Mouse (Mus musculus): ENCODE results near the gene Dlx4. TPM values are rescaled to one million over a fixed set of nuclear protein-coding genes. Genes with fewer than 3 reads are reported as not detected.
A peak's percentile ranks its signal among the peaks of the same experiment; 100 is the strongest.

Dlx4 gene
- polyA plus RNA-seq, 1 experiment from 2014 or later = 0.26 TPM

GRCm38 (mm10) chr11:95110081-95110480 is 36.0 kb downstream of the Dlx4 start:
- Histone ChIP-seq H3K9me3 (no peaks in the 10 kb centered on the region), H3K27me3 (ENCODE audit: poor library complexity, severe bottlenecking) (peaks cover 18% of the 10 kb centered on the region), H3K36me3 (replicated peaks) (no peaks in the 10 kb centered on the region), H3K27ac (no peak overlapping the region), H3K4me1 (peaks cover 16% of the 10 kb centered on the region), H3K4me3 (no peak overlapping the region)
- no peak for DNase-seq (ENCODE audit: extremely low spot score, low spot score)
- 93% methylated on average over 7 of the region's 7 CpGs for WGBS

- no peak overlapping the region for H3K4me3 ChIP-seq
- H3K36me3 ChIP-seq (replicated peaks) = no peaks in the 10 kb centered on the region
- DNase-seq (ENCODE audit: extremely low spot score, low spot score) = no peak
- peaks cover 27% of the 10 kb centered on the region for H3K4me1 ChIP-seq
- peaks cover 18% of the 10 kb centered on the region for H3K27me3 ChIP-seq (ENCODE audit: poor library complexity, severe bottlenecking)
- WGBS = 86% methylated on average over 2 of the region's 2 CpGs
- no peaks in the 10 kb centered on the region for H3K9me3 ChIP-seq
- H3K27ac ChIP-seq = no peak overlapping the region
Measured at GRCm38 (mm10) chr11:95109000-95109399, 37.1 kb downstream of the Dlx4 start.

GRCm38 (mm10) chr11:95106440-95107236 is 39.4 kb downstream of the Dlx4 start:
- peaks cover 33% of the 10 kb centered on the region for H3K4me1 ChIP-seq
- 0 out of 2 replicates have a peak overlapping the region, but pooled peaks have one; percentile 75 for H3K27ac ChIP-seq
- peaks cover 13% of the 10 kb centered on the region for H3K27me3 ChIP-seq (ENCODE audit: poor library complexity, severe bottlenecking)
- 0 out of 2 replicates have a peak overlapping the region, but pooled peaks have one; percentile 4 for H3K4me3 ChIP-seq
- no peaks in the 10 kb centered on the region for H3K9me3 ChIP-seq
- no peaks in the 10 kb centered on the region for H3K36me3 ChIP-seq (replicated peaks)
- DNase-seq (ENCODE audit: extremely low spot score, low spot score) = peak; percentile 83
- WGBS = 36% methylated on average over 23 of the region's 23 CpGs

GRCm38 (mm10) chr11:95105274-95105874 is 40.7 kb downstream of the Dlx4 start:
- Histone ChIP-seq H3K27ac (peak overlapping the region; percentile 75), H3K27me3 (ENCODE audit: poor library complexity, severe bottlenecking) (peaks cover 13% of the 10 kb centered on the region), H3K4me1 (peaks cover 46% of the 10 kb centered on the region), H3K9me3 (no peaks in the 10 kb centered on the region), H3K36me3 (replicated peaks) (no peaks in the 10 kb centered on the region), H3K4me3 (peak overlapping the region; percentile 40)
- 4% methylated on average over 25 of the region's 25 CpGs for WGBS
- DNase-seq (ENCODE audit: extremely low spot score, low spot score) = no peak

GRCm38 (mm10) chr11:95104266-95104665 is 41.8 kb downstream of the Dlx4 start:
- H3K27ac ChIP-seq = no peak overlapping the region
- peaks cover 13% of the 10 kb centered on the region for H3K27me3 ChIP-seq (ENCODE audit: poor library complexity, severe bottlenecking)
- no peaks in the 10 kb centered on the region for H3K9me3 ChIP-seq
- no peaks in the 10 kb centered on the region for H3K36me3 ChIP-seq (replicated peaks)
- no peak overlapping the region for H3K4me3 ChIP-seq
- 71% methylated on average over 6 of the region's 6 CpGs for WGBS
- no peak for DNase-seq (ENCODE audit: extremely low spot score, low spot score)
- H3K4me1 ChIP-seq = peaks cover 49% of the 10 kb centered on the region

- H3K4me3 ChIP-seq = no peak overlapping the region
- no peak for DNase-seq (ENCODE audit: extremely low spot score, low spot score)
- H3K27ac ChIP-seq = no peak overlapping the region
- peaks cover 50% of the 10 kb centered on the region for H3K4me1 ChIP-seq
- no peaks in the 10 kb centered on the region for H3K36me3 ChIP-seq (replicated peaks)
- peaks cover 13% of the 10 kb centered on the region for H3K27me3 ChIP-seq (ENCODE audit: poor library complexity, severe bottlenecking)
- WGBS = 96% methylated on average over 19 of the region's 19 CpGs
- H3K9me3 ChIP-seq = no peaks in the 10 kb centered on the region
Measured at GRCm38 (mm10) chr11:95102161-95102904, 43.7 kb downstream of the Dlx4 start.

GRCm38 (mm10) chr11:95101071-95101788 is 44.8 kb downstream of the Dlx4 start:
- WGBS = 39% methylated on average over 16 of the region's 16 CpGs
- H3K4me1 ChIP-seq = peaks cover 56% of the 10 kb centered on the region
- no peak overlapping the region for H3K4me3 ChIP-seq
- H3K36me3 ChIP-seq (replicated peaks) = no peaks in the 10 kb centered on the region
- DNase-seq (ENCODE audit: extremely low spot score, low spot score) = no peak
- peaks cover 9% of the 10 kb centered on the region for H3K27me3 ChIP-seq (ENCODE audit: poor library complexity, severe bottlenecking)
- H3K27ac ChIP-seq = peak overlapping the region; percentile 40; the same call in 1 of the 2 replicates
- no peaks in the 10 kb centered on the region for H3K9me3 ChIP-seq

GRCm38 (mm10) chr11:95100393-95100792 is 45.7 kb downstream of the Dlx4 start:
- WGBS = 33% methylated on average over 3 of the region's 3 CpGs
- Histone ChIP-seq H3K27ac (peak overlapping the region; percentile 40; the same call in 1 of the 2 replicates), H3K9me3 (no peaks in the 10 kb centered on the region), H3K4me3 (no peak overlapping the region), H3K27me3 (ENCODE audit: poor library complexity, severe bottlenecking) (peaks cover under 1% of the 10 kb centered on the region; the same call in 1 of the 2 replicates), H3K4me1 (peaks cover 47% of the 10 kb centered on the region), H3K36me3 (replicated peaks) (no peaks in the 10 kb centered on the region)
- DNase-seq (ENCODE audit: extremely low spot score, low spot score) = no peak

GRCm38 (mm10) chr11:95098346-95099095 is 47.5 kb downstream of the Dlx4 start:
- 84% methylated on average over 5 of the region's 5 CpGs for WGBS
- peaks cover 30% of the 10 kb centered on the region for H3K4me1 ChIP-seq
- no peaks in the 10 kb centered on the region; the same call in 1 of the 2 replicates for H3K9me3 ChIP-seq
- no peak overlapping the region for H3K4me3 ChIP-seq
- H3K27ac ChIP-seq = no peak overlapping the region
- no peaks in the 10 kb centered on the region for H3K27me3 ChIP-seq (ENCODE audit: poor library complexity, severe bottlenecking)
- no peaks in the 10 kb centered on the region for H3K36me3 ChIP-seq (replicated peaks)
- no peak for DNase-seq (ENCODE audit: extremely low spot score, low spot score)

- Histone ChIP-seq H3K36me3 (replicated peaks) (no peaks in the 10 kb centered on the region), H3K27me3 (ENCODE audit: poor library complexity, severe bottlenecking) (no peaks in the 10 kb centered on the region), H3K4me1 (peaks cover 30% of the 10 kb centered on the region), H3K9me3 (no peaks in the 10 kb centered on the region; the same call in 1 of the 2 replicates), H3K4me3 (no peak overlapping the region), H3K27ac (no peak overlapping the region)
- no peak for DNase-seq (ENCODE audit: extremely low spot score, low spot score)
- WGBS = 66% methylated on average over 6 of the region's 6 CpGs
Measured at GRCm38 (mm10) chr11:95097889-95098288, 48.2 kb downstream of the Dlx4 start.

GRCm38 (mm10) chr11:95096608-95097373 is 49.3 kb downstream of the Dlx4 start:
- 62% methylated on average over 4 of the region's 4 CpGs for WGBS
- H3K36me3 ChIP-seq (replicated peaks) = no peaks in the 10 kb centered on the region
- no peak overlapping the region for H3K4me3 ChIP-seq
- DNase-seq (ENCODE audit: extremely low spot score, low spot score) = no peak
- no peaks in the 10 kb centered on the region; the same call in 1 of the 2 replicates for H3K9me3 ChIP-seq
- peaks cover 29% of the 10 kb centered on the region for H3K4me1 ChIP-seq
- peak overlapping the region; percentile 58; the same call in 1 of the 2 replicates for H3K27ac ChIP-seq
- H3K27me3 ChIP-seq (ENCODE audit: poor library complexity, severe bottlenecking) = no peaks in the 10 kb centered on the region
